Mouse (Mus musculus): ENCODE measurements around the gene Ltbp1.

Gene Ltbp1

DNA sequence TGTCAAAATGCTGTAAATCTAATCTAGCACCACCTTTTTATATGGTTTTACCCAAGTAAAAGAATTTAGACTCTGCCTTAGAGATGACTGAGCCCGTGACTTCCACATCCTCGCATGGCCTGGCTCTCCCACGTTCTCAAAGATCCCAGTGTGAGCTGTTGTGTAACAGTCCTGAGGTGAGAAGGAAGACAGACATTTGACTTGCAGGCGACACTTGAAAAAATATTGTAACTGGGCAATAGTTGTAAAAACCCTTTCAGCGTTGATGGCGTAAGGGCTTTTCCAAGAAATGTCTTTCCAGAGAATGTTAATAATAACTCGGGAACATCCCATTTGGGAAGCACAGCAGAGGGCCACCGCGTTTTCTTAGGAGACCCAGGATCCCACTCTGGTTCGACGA, 366.3 kb downstream of the Ltbp1 start:
- DNase-seq, result no peak

DNA sequence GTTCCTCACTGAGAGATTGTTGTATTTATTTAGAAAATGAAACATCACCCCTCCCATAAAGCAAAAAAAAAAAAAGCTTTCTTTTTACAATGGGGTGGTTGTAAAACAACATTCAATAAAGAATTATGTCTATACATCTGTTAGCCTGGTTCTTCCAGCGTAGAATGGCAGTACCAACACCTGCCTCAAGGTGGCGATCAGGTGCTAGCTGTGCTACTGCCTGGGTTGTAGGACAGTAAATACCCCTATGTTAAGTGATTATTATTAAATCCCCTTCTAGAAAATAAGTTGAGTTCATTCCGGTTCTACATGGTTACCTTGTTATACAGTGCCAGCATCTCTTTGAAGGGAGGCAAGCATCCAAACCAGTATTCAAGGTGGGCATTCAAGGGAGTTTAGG, 367.0 kb downstream of the Ltbp1 start:
- DNase-seq, result peak; percentile 77 to 81

DNA sequence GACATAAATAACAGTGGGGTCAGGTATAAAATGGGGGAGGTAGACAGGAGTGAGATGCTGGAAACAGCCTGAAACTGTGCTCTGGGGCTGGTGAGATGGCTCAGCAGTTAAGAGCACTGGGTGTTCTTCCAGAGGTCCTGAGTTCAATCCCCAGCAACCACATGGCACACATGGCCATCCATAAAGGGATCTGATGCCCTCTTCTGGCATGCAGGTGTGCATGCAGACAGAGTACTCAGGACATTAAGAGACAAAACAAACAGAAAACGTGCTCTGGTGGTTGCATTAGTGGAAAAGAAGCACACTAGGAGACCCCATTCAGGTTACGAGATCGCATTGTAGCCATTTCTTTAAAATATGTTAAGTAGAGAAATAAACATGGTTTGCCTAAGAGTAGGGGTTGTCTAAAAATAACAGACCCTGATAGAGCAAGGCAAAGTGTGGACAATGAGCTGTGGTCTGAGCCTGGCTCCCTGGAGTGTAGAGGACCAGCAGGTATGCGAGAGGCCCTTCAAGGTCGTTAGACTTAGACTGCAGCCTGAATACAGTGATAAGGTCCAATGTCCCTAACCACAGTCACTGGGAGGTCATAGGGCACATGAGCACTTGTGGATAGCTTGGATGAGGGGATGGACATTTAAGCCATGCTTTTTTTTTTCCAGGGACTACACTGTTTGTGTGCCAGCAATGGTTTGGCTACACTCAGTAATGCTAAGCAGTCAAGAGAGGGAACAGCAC, 369.1 kb downstream of the Ltbp1 start:
- no peak for DNase-seq

DNA sequence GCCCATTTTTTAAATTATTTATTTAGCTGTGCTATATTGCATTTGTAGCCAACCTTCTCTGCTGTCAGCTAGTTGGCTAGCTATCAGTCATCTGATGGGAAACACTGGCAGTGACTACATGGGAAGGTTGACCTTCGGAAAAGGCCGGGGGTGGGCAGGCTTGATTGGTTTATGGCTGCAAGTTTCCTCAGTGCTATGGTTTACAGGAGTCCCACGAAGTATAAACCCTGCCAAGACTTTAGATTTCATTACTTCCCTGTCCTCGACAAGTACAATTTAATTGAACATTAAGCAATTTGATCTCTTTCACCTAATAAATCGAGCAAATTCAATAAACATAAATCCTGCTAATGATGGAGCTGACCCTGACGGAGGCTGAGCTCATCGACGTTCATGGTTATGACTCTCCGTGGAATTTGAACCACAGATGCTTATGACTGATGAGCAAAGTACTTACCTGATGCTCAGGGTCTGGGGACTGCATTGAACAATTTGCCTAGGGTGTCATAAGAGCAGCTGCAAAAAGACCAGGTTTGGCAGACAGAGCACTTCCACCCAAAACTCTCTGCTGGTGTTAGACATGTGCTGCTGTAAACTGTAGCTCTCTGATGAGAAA, 373.0 kb downstream of the Ltbp1 start:
- no peak for DNase-seq

DNA sequence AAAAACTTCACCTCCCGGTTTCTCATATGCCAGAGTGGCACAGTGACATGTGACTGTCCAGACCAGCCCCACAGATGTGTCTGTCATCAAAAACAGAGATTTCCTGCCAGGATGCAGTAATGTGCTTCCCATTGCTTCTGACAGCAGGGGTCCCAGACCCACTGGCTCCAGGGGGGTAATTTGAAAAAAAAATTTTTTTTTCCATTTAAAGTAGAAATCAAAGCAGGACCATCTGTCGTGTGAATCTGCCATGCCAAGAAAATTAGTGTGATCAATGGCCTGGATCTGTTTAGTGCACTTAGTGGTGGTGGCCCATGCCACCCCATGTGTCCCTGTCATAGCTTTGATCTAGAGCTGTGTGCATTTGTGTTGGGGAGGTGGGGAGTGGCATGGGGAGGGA, 374.8 kb downstream of the Ltbp1 start:
- no peak for DNase-seq

DNA sequence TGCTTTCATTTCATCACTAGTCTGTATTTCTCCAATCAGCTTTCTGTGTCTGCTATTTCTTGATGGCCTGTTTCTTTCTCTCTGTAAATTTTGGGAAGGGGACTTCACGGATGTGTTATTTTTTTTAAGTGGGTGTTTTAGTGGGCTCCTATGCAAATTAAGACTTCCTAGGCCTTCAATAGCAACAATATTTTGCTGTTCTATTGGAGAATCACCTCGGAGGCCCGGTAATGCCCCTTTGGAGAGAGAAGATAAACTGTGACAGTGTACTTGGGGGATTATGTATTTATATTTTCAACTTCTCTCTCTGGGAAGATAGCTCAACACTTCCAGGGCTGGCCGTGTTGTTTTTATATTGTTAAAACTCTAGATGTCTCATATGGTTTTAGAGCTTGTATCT, 383.0 kb downstream of the Ltbp1 start:
- no peak for DNase-seq

DNA sequence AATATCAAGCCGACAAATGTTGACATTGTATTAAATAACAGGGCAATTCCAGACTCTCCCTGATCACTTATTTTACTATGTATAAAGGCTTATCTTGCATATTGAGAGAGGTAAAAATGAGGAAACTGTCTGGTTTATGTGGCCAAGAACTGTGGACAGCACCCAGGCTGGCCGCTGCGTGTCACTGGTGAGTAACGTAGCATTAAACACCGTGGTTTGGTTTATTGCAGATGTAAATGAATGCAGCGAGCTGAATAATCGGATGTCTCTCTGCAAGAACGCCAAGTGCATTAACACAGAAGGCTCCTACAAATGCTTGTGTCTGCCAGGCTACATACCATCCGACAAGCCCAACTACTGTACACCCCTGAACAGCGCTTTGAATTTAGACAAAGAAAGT, 384.8 kb downstream of the Ltbp1 start:
- DNase-seq, result peak in 1 of 2 experiments; percentile 20

DNA sequence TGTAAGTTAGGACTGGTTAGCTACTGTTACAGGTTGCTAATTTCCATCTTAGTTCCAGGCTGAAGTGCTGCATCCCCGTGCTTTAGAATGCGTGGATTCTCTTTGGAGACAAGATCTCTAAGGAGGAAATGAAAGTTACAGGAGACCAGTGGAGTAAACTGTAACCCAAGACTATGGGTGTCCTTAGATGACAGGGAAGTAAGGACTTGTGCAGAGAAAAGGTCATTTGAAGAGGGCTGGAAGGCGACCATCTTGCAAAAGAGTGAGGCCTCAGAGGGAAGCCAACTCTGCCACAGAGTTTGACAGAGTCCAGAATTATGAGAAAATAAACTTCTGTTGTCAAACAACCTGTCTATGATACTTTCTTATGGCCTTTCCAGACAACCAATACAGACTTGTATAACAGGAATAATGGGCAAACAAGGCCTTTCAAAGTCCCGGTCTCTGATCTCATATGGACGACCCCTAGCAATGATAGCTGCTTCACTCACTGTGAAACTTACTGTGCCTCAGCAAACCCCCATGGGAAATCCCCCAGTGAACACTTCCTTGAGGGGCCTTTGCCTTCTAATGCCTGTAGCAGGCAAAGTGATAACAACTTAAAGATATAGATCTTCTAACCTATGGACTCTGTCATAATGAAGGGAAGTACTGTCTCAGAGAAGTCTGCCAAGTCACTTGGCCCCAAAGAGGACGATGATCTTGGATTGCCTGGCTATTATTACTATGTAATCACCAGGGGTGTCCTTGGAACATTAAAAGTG, 386.2 kb downstream of the Ltbp1 start:
- no peak for DNase-seq

DNA sequence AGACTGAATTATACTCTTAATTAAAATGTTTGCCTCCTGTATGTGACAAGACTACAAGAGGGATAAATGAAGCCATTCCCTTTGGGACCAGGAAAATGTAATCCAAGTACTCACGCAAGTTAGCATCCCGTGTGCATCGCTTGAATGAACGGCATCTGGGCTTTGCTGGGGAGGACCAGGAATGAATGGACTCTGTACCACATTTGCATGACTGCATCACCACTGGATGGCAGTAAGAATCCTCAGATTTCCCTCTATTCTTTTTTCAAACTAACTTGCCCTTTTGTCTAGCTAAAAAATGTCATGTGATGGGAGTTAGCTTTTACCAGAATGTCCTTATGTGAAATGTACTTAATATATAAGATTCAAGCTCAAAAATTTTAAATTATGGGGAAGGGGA, 401.0 kb downstream of the Ltbp1 start:
- DNase-seq, result no peak

DNA sequence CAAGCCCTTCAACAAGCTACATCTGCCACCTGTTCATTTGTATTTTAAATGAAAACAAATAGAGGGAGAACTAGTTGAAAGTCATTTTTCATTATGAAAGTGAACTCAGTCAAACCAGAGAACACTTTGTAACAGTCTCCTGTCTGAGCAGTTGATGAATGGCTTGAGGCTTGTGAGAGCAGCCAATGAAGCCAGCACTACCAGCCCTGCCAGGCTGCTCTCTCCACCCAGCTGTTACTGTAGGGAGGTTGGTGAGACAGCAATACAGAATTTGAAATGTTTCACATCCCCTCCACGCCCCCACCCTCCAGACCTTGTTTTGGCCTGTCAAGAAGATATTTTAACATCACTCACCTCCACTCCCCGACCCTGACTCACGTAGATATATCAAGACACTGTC, 411.5 kb downstream of the Ltbp1 start:
- no peak for DNase-seq

DNA sequence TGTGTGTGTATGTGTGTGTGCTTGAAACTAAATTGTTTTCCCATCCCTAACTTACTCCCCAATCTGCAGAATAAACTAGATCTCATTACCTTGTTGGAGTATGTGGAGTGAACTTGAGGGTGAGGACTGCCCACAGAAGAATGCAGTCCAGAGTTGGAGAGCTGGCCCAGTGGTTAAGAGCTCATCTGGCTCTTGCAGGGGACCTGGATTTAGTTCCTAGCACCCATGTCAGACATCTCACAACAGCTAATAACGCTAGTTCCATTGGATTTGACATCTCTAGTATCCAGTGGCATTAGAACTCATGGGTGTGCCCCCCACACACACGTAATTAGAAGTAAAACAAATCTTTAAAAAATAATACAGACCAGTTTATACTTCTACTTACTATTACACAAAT, 428.8 kb downstream of the Ltbp1 start:
- DNase-seq, result no peak

DNA sequence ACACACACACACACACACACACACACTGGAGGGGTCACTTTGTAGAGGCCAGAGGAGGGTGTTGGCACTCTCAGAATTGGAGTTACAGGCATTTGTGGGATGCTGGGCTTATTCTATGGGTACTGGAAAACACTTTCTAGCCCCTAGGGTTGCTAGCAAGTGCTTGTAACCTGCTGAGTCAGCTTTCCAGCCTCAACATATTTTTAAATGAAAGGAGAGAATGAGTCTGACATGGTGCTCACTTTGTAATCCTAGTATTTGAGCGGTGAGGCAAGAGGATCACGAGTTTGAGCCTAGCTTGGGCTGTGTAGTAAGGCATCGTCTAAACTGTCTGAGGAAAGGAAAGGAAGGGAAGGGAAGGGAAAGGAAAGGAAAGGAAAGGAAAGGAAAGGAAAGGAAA, 429.5 kb downstream of the Ltbp1 start:
- no peak for DNase-seq

DNA sequence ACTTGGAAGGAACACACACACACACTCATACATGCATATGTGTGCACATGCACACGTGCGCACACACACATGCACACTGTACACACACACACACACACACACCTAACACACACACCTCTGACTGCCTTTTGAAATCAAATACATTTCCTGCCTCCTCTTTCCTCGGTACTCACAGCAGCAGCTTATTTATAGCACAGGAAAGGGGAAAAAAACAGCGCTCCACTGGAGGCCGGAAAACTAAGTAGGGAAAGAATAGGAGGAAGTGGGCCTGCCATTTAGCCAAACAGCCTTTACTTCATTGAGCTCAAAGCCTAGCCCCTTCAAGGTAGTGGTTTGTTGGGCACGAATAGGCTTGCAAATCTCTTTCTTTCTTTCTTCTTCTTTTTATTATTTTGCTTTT, 430.2 kb downstream of the Ltbp1 start, which contains the start of gene Rasgrp3:
Rasgrp3 (plus strand) TSS at position 298 of the 400 bp plus-strand sequence.
- DNase-seq, result peak in 1 of 2 experiments; percentile 25

DNA sequence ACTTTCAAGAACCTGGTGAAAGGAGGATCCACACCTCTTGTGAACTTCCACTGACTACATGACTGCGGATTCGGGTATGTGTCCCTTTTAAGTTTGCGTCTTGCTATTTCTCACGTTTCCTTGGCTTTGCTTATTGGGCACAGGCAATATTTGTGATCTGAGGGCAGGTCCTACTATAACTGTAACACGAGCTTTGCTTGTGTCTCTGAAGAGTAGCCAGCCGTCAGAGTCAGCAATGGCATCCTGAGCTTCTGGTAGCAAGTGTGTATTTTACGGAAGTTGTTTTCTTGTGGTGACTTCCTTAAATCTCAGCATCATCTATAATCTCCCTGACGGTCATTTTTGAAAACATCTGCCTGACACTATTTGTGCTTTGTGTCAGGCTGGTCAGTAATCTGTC, 430.7 kb downstream of the Ltbp1 start:
- DNase-seq, result no peak

DNA sequence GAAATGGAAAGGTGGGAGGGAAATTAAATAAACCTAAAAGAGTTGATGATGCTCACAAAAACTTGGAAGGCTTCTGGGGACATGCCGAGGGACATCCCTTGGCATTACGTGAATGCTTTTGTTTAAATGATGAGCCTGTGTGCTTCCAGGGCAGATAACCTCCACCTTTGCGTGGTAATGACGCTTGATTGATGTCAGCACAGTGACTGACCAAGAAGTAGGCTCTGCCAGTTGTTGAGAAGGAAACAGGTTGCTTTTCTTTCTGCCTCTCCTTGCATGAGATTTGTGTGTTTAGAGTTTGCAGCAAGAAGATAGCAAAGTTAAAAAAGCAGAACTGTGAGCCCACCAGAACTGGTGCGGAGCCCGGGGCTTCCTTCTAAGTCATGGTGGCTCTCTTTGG, 431.5 kb downstream of the Ltbp1 start:
- DNase-seq, result no peak

DNA sequence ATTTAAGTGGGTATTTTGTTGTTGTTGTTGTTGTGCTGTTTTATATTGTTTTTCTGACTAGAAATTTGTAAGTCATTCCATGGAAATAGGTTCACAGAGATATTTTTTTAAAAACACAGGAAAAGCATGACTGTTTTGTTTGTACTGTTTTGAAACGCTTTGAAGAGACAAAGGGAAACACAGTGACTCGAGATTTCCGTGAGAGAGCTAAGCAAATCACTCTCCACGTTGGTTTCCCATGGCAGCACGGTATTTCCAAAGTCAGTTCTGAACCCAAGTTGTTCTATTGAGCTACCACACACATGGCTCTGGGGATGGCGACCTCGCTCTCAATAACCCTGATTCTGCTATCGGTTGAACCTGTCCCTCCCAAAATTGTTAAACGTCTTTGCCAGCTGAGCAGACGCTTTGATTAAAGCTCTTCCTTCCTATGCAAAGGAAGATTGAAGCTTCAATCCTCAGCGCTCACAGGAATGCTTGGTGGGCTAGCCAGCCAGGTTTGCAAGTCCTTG, 431.9 kb downstream of the Ltbp1 start:
- no peak for DNase-seq

DNA sequence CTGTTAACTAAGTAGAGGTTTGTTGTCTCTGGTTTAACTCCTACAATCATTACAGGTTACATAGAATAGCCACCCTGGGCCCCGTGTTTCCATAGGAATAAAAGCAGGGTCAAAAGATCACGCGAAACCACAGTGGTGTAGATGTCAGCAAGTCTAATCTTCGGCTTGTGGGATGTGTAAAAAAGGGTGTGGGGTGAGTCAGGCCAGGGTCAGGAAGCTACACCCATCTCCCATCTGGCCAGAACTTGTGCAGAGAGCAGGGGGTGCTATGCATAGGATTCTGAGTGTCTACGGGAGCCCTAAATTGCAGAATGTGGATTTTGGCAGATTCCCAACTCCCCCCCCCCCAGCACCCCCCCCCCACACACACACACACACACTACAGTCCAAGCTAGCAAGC, 432.8 kb downstream of the Ltbp1 start:
- no peak for DNase-seq

DNA sequence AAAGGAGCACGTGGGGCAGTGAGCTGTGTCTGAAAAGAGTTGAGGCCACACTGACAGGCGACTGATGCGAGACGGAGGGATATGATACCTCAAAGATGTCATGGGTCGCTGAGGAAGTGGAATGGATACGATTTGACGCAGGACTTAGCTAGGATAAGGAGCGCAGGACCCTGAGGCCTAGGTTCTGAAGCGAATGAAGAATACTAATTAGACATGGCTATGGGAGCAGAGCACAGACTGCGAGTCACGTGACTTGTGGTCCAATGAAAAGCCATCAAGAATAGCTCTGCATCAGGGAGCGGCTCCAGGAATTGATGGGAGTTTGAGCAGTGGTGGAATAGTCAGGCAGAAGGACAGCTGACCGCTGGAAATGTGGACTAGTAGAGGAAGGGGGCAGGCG, 433.7 kb downstream of the Ltbp1 start:
- DNase-seq, result peak in 1 of 2 experiments; percentile 29

DNA sequence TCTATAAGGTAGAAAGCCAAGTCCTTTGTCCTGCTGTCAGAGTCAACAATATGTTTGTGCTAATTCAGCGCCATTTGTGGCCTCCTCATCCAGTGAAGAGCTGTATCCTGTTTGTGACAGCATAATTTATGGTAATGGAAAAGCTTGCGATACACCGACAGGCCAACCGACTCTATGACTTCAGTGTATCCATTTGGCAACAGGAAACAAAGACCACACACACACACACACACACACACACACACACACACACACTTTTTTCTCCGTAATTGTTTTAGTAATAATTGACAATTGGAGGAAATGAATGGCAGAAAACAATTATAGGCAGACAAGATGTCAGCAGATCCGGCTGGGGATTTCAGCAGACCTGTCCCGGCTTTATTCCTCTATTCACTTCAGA, 435.3 kb downstream of the Ltbp1 start:
- DNase-seq, result peak; percentile 33 to 35

DNA sequence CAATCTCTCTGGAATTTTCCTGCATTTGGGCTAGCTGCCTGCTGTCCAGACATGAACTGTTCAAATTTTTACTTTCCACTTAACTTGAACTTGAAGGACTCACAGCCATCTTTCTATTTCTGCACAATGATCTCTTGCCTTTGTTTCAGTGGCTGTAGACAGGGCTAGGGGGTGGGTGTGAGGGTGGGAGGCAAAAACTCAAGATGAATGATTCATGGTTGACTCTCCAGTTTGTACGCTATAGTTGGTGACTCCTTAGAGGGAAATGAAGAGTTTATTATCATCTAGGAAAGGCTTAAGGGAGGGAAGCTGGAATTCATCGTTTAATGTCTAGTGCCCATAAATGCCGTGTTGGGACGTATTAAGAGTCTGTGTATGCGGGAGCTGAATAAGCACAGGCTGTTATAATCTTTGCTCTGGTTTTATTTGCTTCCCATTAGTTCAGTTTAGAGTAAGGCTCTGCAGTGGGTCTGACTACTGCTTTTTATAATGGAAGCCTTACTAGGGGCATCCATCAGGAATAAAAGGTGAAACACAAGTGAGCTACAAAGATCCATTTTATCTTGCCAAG, 436.0 kb downstream of the Ltbp1 start:
- no peak for DNase-seq
